Mouse (Mus musculus) liver, adult 2 months (tissue): Measurements from ENCODE around the gene Tsnaxip1.

Source experiments
- CTCF ChIP-seq: fragments of 200-500 bp; IDR thresholded peaks from 2 replicates; pipeline ENCODE4 v1.5.1; 2011; ENCODE audit warnings: low read depth, low read length, control low read depth
- POLR2A ChIP-seq: fragments of 200-500 bp; IDR thresholded peaks from 2 replicates; pipeline ENCODE4 v1.6.1; 2011; ENCODE audit warnings: low read length, control low read depth; ENCODE audit not compliant: insufficient read depth; ENCODE audit errors: extremely low read depth

DNA sequence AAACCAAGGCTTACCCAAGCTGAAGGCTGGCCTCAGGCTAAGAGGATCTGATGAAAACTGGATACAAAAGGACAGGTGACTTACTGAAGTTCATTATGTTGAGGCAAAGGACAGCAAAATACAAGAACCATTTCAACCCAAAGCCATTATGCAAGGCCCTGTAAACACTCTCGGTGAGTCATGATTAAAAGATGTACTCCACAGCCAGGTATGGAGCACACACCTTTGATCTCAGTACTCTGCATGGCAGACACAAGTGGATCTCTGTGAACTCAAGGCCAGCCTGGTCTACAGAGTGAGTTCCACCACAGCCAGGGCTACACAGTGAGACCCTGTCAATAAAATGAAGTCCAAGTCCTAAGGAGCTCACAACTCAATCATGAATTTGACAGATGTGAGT lies 31.7 kb upstream of the Tsnaxip1 start:
- TF ChIP-seq POLR2A (no peak), CTCF (no peak)
